Mouse (Mus musculus): ENCODE measurements at regions not wholly inside any gene's neighbourhood (a gene's known extent, or its start where the extent isn't known, plus 50 kb on each side); places are given as distances from the start of the nearest gene placed in this dataset.
A peak's percentile ranks its signal among the peaks of the same experiment; 100 is the strongest.

DNA sequence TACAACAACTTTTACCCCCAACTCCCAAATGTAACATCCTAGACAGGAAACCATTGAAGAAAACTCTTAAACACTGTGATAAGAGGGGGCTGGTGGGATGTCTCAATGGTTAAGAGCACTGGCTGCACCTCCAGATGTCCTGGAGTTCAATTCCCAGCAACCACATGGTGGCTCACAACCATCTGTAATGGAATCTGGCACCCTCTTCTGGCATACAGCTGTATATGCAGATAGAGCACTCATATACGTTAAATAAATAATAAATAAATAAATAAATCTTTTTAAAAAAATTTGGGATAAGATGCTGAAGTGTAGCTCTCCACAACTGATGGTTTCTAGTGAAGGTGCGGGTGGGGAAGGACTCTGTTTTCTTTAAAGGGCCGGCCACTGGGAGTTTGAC, 69.3 kb downstream of the Kctd15 start:
- no peak for DNase-seq (ENCODE audit: low read depth, low spot score)

GRCm38 (mm10) chr7:34585312-34585865, 71.1 kb downstream of the Kctd15 start:
- DNase-seq (ENCODE audit: low read depth, low spot score): no peak

- no peak for DNase-seq (ENCODE audit: low read depth, low spot score)
These were observed 71.7 kb downstream of the Kctd15 start for GRCm38 (mm10) chr7:34584870-34585269.

GRCm38 (mm10) chr7:34580866-34581265, 75.7 kb downstream of the Kctd15 start:
- no peak for DNase-seq (ENCODE audit: low read depth, low spot score)

GRCm38 (mm10) chr7:34571295-34571694, 85.2 kb downstream of the Kctd15 start:
- no peak for DNase-seq (ENCODE audit: low read depth, low spot score)

GRCm38 (mm10) chr7:34570114-34571065, 86.1 kb downstream of the Kctd15 start:
- DNase-seq (ENCODE audit: low read depth, low spot score): peak; percentile 94

DNA sequence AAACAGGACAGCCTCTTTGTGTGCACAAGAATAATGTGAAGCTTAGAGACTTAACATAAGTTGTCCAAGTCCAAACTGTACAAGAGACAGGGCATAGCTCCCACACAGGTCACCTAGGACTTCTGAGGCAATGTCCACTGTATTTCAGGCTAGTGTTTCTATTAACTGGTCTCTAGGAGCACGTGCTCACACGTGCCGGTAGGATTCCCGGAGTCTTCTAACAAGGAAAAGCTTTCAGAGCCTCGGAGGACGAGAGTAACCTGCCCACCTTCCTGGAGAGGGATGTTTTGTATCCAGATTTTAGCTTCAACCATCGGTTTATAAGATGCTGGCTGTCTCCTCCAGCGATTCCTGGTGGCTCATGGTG, 86.8 kb downstream of the Kctd15 start:
- no peak for DNase-seq (ENCODE audit: low read depth, low spot score)

- DNase-seq (ENCODE audit: low read depth, low spot score): peak; percentile 32
These were observed 89.0 kb downstream of the Kctd15 start for GRCm38 (mm10) chr7:34567575-34567974.

DNA sequence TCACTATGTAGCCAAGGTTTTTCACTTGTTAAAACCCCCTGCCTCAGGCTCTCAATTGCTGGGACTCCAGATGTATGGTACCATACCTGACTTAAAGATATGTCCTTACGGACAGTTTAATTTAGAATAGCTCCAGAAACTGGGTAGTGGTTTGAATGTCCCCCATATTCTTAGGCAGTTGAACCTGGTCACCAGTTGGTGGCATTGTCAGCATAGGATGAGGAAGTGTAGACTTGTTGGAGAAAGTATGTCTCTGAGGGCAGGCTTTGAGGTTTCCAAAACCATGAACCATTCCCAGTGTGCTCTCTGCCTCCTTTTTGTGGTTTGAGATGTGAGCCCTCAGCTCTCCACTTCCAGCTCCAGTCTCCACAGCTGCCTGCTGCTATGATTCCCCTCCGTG, 94.4 kb downstream of the Kctd15 start:
- no peak for DNase-seq (ENCODE audit: low read depth, low spot score)

DNA sequence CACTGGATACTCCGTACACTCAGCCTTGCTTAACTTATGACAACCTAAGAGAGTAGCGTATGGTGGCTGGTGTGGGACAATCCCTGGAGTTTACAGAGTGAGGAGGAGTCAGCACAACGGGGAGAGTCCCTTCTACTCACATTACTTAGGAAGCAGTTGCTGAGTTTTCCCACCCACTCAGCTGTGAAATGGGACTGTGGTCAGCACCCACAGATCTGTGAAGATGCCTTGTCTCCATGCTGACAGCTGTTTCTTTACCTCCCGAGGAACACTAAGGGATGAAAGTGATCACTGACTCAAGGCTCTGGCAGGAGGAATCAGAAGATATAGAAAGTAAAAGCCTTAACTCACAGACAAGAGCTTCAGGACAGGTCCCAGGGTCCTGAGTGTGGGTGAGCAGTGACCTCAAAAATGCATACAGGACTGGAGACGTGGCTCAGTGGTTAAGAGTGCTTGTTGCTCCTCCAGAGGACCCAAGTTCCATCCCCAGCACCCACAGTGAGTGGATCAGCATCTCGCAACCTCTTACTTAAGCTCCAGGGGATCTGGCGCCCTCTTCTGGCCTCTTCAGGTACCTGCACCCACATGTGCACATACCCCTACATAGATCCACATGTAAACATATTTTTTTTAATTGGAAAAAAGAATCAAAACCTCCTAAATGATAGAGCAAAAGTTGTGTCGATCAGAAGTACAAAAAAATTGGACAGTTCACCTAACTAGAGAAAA, 97.8 kb downstream of the Kctd15 start:
- DNase-seq (ENCODE audit: low read depth, low spot score): peak; percentile 65

GRCm38 (mm10) chr7:34555196-34555595, 101.3 kb downstream of the Kctd15 start:
- no peak for DNase-seq (ENCODE audit: low read depth, low spot score)

GRCm38 (mm10) chr7:34546609-34547316, 109.8 kb downstream of the Kctd15 start:
- peak; percentile 92 for DNase-seq (ENCODE audit: low read depth, low spot score)

- no peak for DNase-seq (ENCODE audit: low read depth, low spot score)
These were observed 110.6 kb downstream of the Kctd15 start for GRCm38 (mm10) chr7:34545906-34546305.

GRCm38 (mm10) chr7:34541906-34542305, 114.6 kb downstream of the Kctd15 start:
- DNase-seq (ENCODE audit: low read depth, low spot score): peak; percentile 89

DNA sequence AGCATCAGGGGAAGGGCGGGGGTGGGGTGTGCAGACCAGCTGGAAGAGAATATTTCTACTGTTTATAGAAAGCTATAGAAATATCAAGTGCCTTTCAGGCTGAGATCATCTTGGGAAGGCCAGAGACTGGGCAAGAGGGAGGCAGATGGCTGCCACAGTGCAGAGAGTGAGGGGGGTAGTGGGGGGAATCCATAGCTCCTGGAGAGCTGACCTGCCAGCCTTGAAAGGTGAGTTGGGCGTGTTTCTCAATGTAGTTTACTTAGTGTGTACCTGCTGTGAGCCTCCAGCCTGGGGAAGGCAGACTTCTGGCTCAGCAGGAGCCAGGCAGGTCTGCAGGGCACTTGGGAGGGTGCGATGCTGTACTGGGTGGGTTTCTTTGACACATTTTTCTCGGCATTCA, 115.5 kb downstream of the Kctd15 start:
- DNase-seq (ENCODE audit: low read depth, low spot score): no peak

DNA sequence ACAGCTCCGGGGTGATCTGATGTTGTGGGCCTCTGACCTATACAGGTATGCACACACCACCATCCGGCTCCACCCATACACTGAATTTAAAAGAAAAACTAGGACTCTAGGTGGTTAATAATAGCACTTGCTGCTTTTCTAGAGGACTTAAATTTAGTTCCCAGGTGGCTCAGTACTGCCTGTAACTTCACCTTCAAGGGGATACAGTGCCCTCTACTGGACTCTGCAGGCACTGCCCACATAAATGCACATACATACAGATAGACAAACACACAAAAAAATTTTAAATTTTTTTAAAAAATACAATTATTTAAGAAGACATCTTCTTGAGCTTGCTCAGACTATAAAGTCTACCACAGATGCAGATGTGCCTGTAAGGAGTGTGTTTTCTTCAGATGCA, 116.7 kb downstream of the Kctd15 start:
- peak; percentile 71 for DNase-seq (ENCODE audit: low read depth, low spot score)

GRCm38 (mm10) chr7:34538310-34539055, 118.0 kb downstream of the Kctd15 start:
- DNase-seq (ENCODE audit: low read depth, low spot score): no peak

DNA sequence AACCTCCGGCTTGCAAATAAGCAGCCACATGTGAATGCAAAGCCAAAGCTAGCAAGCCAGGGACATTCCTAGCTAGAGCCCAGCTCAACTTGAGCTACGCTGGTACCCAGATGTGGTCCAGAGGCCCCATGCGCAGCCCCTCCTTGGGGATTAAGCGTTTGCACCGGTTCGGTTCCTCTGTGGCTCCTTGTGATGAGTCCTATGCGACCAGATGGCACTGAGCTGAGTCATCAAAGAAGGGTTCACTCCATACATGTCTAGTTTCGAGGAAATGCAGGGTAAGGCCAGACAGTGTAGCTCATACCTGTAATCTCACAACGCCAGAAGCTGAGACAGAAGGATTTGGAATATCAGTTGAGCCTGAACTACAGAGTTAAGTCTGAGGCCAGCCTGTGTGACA, 119.4 kb downstream of the Kctd15 start:
- no peak for DNase-seq (ENCODE audit: low read depth, low spot score)

GRCm38 (mm10) chr7:34534241-34534640, 122.3 kb downstream of the Kctd15 start:
- DNase-seq (ENCODE audit: low read depth, low spot score): peak; percentile 71

- DNase-seq (ENCODE audit: low read depth, low spot score): no peak
These were observed 124.9 kb downstream of the Kctd15 start for GRCm38 (mm10) chr7:34531639-34532038.

DNA sequence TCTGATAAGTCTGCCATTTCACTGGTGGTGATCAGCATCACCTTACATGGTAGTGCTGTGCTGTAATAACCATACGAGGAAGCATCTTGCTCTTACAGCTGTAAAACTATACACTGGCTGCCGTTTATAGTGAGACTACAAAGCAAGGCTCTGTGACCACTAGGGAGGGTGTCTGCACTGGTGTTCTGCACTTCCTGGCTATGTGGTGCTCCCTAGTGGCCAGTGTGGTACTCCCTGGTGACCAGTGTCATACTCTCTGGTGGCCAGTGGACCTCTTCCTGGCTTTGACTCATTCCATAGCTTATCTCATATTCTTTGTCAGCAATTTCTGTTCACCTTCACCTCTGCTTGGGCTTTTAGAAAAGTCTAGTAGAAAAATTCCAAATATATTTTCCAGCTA, 114.7 kb upstream of the Lsm14a start:
- peak; percentile 21 for DNase-seq (ENCODE audit: low read depth, low spot score)

All from ZHBTc4 (cell line).